Mouse (Mus musculus) lung, postnatal 36 days (tissue): ENCODE measurements around the gene Lhpp.

Source experiments
- DNase-seq: peaks from one replicate; pipeline ENCODE4 v3.0.0; 2022; ENCODE audit warnings: mixed read lengths

Gene Lhpp

GRCm38 (mm10) chr7:132747096-132747495 lies 136.7 kb downstream of the Lhpp start:
- DNase-seq, result no peak

- DNase-seq, result no peak
Observed at GRCm38 (mm10) chr7:132748076-132748769, 137.8 kb downstream of the Lhpp start.

GRCm38 (mm10) chr7:132749504-132749903 lies 139.1 kb downstream of the Lhpp start:
- DNase-seq, result no peak

GRCm38 (mm10) chr7:132751716-132752115 lies 141.3 kb downstream of the Lhpp start:
- DNase-seq, result peak; percentile 51

DNA sequence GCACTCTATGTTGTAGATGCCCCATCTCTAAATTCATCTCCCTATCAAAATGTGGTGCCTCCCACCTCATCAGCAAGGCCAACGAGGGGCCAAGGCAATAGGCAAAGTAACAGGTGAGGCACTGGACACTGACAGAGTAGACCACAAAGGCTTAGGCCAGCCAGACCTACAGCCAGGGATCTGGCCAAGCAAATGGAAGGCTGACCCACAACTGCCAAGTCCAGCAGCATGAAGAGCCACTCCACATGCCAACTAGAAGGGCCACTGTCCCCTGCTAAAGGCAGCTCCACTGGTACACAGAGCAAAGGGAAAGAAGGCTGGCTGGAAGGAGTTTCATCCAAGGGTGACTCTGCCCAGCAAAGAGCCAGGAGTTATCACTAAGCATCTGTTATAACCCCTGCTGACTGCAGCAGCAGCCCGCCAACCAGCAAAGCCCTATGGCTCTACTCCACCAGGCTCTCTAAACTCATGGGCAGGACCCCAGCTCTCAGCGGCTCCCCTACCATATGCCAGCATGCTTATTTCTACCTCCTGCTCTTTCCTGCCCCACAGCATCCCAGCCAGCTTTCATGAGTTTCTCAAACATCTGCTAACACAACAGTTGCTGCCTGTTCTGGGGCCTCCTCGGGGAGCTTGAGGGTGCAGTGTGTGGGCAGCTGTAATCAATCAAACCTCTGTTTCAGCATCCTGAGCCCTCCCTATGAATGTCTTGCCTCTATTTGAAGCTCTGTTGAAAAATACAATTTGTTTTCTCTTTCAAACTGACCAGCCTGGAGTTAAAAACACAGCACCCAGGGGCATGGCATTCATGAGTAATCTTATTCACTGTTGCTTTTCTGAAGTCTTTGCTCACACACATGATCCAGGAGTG lies 143.3 kb downstream of the Lhpp start:
- DNase-seq, result peak; percentile 47

DNA sequence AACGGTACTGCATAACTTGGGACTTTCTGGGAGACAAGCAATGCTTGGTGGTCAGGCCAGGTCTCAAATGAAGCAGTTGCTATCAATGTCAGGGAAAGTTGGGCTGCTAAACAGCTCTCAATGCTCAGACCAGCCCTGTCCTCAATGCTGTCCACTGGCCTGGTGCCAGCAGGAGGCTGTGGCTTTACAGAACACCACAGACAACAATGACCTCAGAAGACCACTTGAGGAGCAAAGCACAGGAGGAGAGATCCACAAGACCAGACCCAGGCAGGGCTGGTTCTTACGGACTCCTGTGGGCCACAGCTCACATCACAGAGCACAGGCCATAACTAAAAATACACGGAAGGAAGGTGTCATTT lies 143.9 kb downstream of the Lhpp start:
- peak; percentile 67 for DNase-seq
